Mouse (Mus musculus) erythroid progenitor cell, adult 5-6 weeks (primary cell): ENCODE data around the gene Hist1h2bf. TPM values are rescaled to one million over a fixed set of nuclear protein-coding genes. Genes with fewer than 3 reads are reported as not detected.
"Not testable (repeated sequence)": the region's sequence is repeated elsewhere in the genome, so short reads cannot be mapped to it uniquely, and the experiment has no call there.

Experiments used
- ATAC-seq: replicated peaks from 2 replicates; pipeline ENCODE4 v1.8.0; 2016; ENCODE audit warnings: moderate number of reproducible peaks, mild to moderate bottlenecking, moderate TSS enrichment, inconsistent platforms; ENCODE audit not compliant: poor library complexity, low FRiP score, severe bottlenecking
- total RNA-seq, 2 experiments: library from RNA; stranded (forward) in 1 of 2; stranded (reverse) in 1 of 2; fragments of 150-400 nt in 1 of 2; fragments of 186-747, 209-891 nt in 1 of 2; gene quantifications; 2 replicates each; pipeline versions ENCODE4 v1.2.3 to v1.2.4; 2015 to 2017; ENCODE audit warnings: low replicate concordance in 2 of 2

Gene Hist1h2bf
- total RNA-seq, 2 experiments from 2014 or later, result 1,210 to 1,557 TPM

DNA sequence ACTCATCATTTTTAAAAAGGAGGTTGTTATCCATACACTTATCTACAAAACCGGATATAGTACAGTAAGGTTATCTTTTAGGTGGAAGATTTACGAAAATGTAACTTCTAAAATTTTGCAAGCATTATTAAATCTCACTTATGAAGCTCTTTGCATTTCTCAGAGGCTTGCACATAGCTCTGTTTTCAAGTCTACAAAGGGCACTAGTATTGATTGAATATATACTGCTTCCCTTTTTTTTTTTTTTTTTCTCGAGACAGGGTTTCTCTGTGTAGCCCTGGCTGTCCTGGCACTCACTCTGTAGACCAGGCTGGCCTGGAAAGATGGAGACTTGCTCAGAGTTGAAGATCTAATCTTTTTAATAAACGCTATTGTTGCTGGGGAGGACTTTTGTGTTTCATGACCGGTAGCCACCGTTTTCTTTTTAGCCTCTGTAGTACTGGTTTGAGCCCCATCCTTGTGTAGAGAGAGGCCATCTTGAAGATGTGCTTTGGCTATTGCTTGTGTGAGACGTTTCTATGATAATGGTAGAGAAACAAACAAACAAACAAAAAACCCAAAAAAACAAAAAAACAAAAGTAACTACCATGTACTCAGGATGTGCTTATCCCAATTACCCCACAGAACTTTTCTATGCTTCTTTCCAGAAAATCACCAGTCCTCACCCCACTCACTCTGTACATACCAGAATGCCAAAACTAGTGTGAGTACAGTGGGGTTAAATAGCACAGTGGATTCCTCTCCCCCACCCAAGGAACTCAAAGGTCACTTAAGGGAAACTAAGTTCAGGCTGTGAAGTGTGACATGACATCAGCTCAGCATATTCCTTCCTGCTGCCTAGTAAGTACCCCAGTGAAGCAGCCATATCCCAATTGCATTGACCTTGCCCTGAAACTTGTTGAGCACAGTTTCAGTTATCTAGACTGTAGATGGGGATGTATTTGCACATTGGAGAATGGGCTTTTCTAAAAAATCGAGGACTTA, 21.8 kb downstream of the Hist1h2bf start:
- ATAC-seq, result no peak

GRCm38 (mm10) chr13:23551146-23551834, 22.7 kb downstream of the Hist1h2bf start, which contains the start of gene Hist1h4f:
TSS of gene Hist1h4f (minus strand) at chr13:23551648.
- ATAC-seq, result peak; percentile 52

DNA sequence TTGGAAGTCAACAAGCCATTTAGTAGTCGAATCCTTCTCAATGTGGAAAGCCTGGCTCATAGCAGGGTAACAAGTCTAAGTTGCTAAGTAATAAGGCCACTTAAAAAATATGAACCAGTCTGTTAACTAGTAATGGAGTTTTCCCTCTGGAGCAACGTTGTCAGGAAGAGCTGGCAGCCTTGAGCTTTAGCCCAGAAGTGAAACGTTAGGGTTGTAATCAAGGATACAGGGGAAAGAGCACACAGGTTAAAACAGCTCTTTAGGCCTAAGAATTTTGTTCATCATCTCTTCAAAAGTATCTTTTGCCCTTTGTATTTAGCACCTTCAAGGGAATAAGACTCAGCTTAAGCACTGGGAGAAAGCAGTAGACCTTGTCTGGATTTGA, 23.2 kb downstream of the Hist1h2bf start:
- peak; percentile 12 for ATAC-seq

- no peak for ATAC-seq
Measured at GRCm38 (mm10) chr13:23546694-23547093, 27.3 kb downstream of the Hist1h2bf start.

DNA sequence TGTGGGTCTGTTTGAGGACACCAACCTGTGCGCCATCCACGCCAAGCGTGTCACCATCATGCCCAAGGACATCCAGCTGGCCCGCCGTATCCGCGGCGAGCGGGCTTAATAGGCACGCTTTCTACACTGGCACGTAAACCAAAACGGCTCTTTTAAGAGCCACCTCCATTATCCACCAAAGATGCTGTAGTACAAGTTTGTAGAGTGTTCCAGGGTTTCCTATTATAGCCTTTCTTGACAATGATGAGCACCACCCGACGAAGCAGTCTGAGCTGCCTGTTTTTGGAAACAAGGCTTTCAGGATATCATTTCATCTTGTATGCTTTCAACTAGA, 29.2 kb downstream of the Hist1h2bf start:
- peak; percentile 44 for ATAC-seq

DNA sequence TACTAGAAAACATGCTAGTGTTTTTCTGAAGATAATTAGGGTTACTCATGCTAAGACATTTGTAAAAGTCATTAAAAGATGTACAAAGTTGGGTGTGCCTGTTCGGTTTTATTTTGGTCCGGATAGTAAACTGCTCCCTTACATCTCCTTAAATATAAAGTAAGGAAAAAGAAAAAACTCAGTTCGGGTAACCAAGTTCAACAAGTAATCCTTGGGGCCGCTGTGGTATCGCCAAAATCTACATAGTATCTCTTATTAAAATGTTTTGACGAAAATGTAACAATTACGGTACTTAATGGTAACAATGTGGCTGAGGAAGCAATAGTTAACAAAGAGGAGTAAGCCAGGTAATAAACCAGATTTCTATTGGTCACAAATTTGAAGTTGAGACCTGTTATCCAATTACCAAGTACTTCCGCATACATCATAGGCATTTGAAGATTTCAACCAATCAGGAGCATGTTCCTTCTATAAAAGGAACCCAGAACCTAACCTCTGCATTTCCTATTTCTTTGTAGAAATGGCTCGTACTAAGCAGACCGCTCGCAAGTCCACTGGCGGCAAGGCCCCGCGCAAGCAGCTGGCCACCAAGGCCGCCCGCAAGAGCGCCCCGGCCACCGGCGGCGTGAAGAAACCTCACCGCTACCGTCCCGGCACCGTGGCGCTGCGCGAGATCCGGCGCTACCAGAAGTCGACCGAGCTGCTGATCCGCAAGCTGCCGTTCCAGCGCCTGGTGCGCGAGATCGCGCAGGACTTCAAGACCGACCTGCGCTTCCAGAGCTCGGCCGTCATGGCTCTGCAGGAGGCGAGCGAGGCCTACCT, 29.8 kb downstream of the Hist1h2bf start, which contains the start of gene Hist1h3f:
Gene Hist1h3f, plus strand, starts transcription at position 88 of the 822 bp plus-strand sequence.
- ATAC-seq, result peak; percentile 82

- peak; percentile 84 for ATAC-seq
Measured at GRCm38 (mm10) chr13:23542999-23543607, 30.9 kb downstream of the Hist1h2bf start, which contains the start of gene Hist1h2bh. TSS of gene Hist1h2bh (minus strand) at chr13:23543392.

GRCm38 (mm10) chr13:23542225-23542980, 31.6 kb downstream of the Hist1h2bf start:
- not testable (repeated sequence) for ATAC-seq

DNA sequence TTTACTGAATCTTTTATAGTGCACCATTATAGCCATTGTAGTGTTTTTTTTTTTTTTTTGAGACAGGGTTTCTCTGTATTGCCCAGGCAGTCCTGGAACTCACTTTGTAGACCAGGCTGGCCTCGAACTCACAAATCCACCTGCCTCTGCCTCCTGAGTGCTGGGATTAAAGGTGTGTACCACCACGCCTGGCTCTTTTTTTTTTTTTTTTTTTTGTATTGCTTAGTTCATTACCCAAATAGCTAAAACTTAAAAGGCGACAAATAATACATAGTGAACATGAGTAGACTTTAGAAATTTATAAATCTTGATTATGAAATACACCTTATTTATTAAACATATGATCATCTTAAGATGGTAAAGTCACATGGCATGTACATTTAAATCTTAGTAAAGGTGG, 32.5 kb downstream of the Hist1h2bf start:
- no peak for ATAC-seq

DNA sequence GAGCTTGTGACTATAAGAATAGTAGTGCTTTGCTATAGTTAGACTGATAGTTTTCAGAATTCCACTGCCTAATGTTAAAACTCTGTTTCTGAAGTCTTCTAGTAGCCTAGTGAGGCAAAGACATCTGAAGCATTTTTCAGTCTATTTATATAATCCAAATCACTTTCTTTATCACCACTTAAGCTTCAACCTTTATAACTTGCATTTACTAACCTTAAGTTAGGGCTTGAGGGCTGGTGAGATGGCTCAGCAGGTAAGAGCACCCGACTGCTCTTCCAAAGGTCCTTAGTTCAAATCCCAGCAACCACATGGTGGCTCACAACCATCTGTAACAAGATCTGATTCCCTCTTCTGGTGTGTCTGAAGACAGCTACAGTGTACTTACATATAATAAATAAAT, 34.2 kb downstream of the Hist1h2bf start:
- not testable (repeated sequence) for ATAC-seq

DNA sequence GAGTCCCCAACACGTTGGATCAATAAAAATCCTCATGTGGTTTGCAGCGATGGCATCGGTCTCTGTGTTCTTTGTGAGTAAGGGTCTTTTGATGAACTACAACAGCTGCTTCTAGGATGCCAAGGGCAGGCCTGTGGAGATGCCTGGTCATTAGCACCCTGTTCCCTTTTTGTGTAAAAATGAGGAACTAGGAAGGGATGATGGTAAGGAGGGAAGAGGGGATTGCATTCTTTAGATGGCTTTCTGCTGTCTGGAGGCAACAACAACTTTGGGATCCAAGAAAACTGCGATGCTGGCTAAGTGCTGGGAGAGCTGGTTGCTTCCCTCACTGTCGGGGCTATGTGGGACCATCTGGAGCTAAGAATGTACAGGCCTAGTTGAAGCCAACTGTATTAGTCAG, 35.7 kb downstream of the Hist1h2bf start:
- ATAC-seq, result no peak

GRCm38 (mm10) chr13:23537006-23537710, 36.8 kb downstream of the Hist1h2bf start:
- ATAC-seq, result no peak

GRCm38 (mm10) chr13:23536076-23536822, 37.7 kb downstream of the Hist1h2bf start:
- ATAC-seq, result no peak

DNA sequence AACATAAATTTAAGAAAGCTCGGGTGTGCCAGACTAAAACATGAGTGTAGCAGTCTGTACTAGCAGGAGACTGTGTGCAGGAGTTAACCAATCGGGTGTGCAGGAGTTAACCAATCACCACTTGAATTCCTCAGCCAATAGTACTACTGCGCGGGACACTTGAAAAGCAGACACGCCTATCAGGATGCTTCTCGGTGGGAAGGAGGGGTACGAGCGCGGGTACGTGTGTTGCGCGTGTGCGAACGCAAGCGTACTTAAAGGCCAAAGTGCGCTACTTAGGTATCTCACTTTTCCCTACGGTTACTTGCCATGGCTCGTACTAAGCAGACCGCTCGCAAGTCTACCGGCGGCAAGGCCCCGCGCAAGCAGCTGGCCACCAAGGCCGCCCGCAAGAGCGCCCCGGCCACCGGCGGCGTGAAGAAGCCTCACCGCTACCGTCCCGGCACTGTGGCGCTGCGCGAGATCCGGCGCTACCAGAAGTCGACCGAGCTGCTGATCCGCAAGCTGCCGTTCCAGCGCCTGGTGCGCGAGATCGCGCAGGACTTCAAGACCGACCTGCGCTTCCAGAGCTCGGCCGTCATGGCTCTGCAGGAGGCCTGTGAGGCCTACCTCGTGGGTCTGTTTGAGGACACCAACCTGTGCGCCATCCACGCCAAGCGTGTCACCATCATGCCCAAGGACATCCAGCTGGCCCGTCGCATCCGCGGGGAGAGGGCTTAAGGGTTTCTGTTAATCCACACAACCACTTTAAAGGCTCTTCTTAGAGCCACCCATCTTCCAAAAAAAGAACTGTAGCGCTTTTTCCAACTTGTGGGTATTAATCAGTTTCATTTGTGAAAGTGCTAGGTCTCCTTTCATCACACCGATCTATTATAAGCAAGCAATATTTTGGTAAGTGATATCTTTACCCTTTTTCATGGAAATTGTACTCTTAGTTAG, 38.6 kb downstream of the Hist1h2bf start, which contains the start of gene Hist1h3g:
Gene Hist1h3g, plus strand, starts transcription at position 286 of the 939 bp plus-strand sequence.
- peak; percentile 70 for ATAC-seq

GRCm38 (mm10) chr13:23534368-23535131, 39.4 kb downstream of the Hist1h2bf start:
- peak; percentile 23 for ATAC-seq
